Mouse (Mus musculus) erythroblast, embryonic 14.5 days (primary cell): ENCODE results near the gene Runx2. TPM values are rescaled to one million over a fixed set of nuclear protein-coding genes. Genes with fewer than 3 reads are reported as not detected.

Experiments used
- H3K27me3 ChIP-seq: 2 replicates; pipeline ENCODE4 v1.6.1; 2012; ENCODE audit warnings: inconsistent platforms; ENCODE audit not compliant: control insufficient read depth
- H3K36me3 ChIP-seq: 2 replicates; pipeline ENCODE4 v1.6.1; 2012; ENCODE audit warnings: mild to moderate bottlenecking, inconsistent platforms; ENCODE audit not compliant: control insufficient read depth
- H3K4me1 ChIP-seq: 2 replicates; pipeline ENCODE4 v1.6.1; 2012; ENCODE audit warnings: inconsistent platforms; ENCODE audit not compliant: control insufficient read depth
- H3K4me3 ChIP-seq: replicated peaks from 2 replicates; pipeline ENCODE3; 2012; ENCODE audit warnings: moderate library complexity, mild to moderate bottlenecking, inconsistent platforms
- H3K9me3 ChIP-seq: 2 replicates; pipeline ENCODE4 v1.6.1; 2012; ENCODE audit warnings: low read length, inconsistent platforms, mixed read lengths; ENCODE audit not compliant: control insufficient read depth
- GATA1 ChIP-seq: IDR thresholded peaks from 2 replicates; pipeline ENCODE4 v1.6.1; 2012; ENCODE audit warnings: low read length, inconsistent platforms, mixed read lengths
- TAL1 ChIP-seq: IDR thresholded peaks from 3 replicates; pipeline ENCODE4 v1.6.1; 2012; ENCODE audit warnings: low read length, inconsistent platforms, mixed read lengths
- polyA plus RNA-seq: library from polyadenylated mRNA; stranded (reverse); fragments of >175 nt; gene quantifications from 2 replicates; pipeline ENCODE4 v1.2.3, GENCODE M21; 2012

Runx2 gene
- polyA plus RNA-seq, 1 experiment, result 0.05 TPM

DNA sequence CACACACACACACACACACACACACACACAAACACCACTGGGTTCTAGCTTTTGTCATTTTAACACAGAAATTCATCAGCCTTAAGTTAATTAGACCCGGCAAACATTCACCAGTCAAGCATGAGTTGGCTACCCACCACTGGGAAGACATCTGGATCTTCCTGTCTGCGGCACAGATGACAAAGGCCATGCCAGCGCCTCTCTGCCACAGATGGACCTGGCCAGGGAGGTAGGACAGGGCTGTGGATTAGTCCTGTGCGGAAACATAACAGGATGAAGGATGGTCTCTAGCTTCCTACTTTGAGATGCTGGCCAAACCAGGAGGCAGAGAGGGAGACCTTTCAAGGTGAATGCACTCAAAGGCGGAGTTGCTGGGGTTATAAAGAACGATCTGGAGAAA, 325.3 kb downstream of the Runx2 start:
- no peaks in the 10 kb centered on the region for H3K4me1 ChIP-seq
- TF ChIP-seq GATA1, result no peak
- TF ChIP-seq TAL1, result no peak
- H3K27me3 ChIP-seq, result no peaks in the 10 kb centered on the region
- H3K9me3 ChIP-seq, result no peaks in the 10 kb centered on the region
- no peak overlapping the region for H3K4me3 ChIP-seq
- H3K36me3 ChIP-seq, result no peaks in the 10 kb centered on the region

DNA sequence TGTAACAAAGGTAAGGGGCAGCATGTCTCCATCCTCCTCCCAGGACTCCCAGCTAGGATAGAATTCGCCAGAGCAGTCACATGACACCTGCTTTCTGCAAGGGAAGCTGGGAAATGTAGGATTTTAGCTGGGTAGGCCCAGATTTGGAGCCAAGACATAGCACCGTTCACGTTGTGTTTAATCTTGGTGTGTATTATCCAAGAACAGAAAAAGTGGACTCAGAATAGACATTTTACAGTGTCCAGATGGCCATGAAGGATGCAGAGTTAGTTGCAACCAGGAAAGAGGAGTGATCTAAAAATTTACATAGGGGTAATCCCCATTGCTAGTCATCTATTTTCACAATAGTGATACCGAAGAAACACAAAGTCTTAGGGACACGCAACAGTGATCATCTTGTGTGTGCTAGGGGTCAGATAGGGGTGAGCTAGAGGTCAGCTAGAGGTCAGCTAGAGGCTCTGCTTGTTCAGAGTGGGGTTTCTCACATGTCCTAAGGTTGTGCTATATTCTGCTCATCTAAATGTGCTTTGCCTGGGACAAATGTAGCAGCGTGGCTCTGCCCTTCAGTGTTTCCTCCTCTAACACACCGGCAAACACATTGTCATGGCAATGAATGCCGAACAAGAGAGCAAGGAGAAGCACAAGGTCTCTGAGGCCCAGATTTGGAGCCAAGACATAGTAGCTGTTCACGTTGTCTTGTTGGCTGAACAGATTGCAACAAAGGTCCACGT, 326.9 kb downstream of the Runx2 start:
- TF ChIP-seq GATA1, result no peak
- TF ChIP-seq TAL1, result no peak
- H3K36me3 ChIP-seq, result no peaks in the 10 kb centered on the region
- H3K9me3 ChIP-seq, result no peaks in the 10 kb centered on the region
- H3K4me3 ChIP-seq, result no peak overlapping the region
- H3K27me3 ChIP-seq, result no peaks in the 10 kb centered on the region
- H3K4me1 ChIP-seq, result no peaks in the 10 kb centered on the region

DNA sequence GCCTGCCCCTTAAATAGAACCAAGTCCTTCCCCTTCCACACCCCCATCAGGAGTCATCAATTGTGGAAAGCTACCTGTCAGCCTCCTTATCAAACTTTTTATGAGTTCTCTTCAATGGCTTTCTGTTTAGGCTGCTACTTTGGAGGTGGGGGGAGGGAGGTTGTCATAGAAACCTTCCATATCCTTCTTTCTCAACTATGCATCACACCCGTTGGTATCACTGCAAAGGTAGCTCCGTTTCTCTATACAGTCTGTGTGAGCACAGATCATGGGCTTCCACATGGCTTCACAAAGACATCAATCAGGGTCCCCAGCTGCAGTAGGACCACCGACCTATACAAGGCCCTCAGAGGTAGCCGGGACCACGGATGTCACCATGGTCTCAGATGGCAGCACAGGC, 329.3 kb downstream of the Runx2 start:
- H3K4me3 ChIP-seq, result no peak overlapping the region
- TF ChIP-seq GATA1 (no peak), TAL1 (no peak)
- H3K36me3 ChIP-seq, result no peaks in the 10 kb centered on the region
- H3K4me1 ChIP-seq, result no peaks in the 10 kb centered on the region
- no peaks in the 10 kb centered on the region for H3K27me3 ChIP-seq
- H3K9me3 ChIP-seq, result no peaks in the 10 kb centered on the region

DNA sequence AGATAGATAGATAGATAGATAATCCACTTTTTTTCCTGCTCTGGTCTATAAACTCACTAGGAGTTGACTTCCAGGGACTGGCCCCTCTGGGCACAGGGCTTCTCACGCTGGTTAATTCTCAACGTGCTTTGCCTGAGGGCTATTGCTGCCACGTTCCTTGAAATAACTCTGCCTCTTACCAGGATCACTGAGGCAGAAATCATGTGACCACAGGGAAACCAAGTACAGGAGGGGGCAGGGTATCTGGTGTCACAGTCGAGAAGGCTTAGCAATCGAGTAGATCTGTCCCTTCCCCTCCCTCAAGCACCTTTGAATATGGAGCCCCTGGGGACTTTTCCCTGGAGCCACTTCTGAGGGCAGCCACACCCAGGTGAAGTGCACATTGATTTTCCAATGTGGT, 334.7 kb downstream of the Runx2 start:
- no peak for TF ChIP-seq TAL1
- no peak for TF ChIP-seq GATA1
- H3K36me3 ChIP-seq, result no peaks in the 10 kb centered on the region
- H3K27me3 ChIP-seq, result no peaks in the 10 kb centered on the region
- H3K9me3 ChIP-seq, result no peaks in the 10 kb centered on the region
- H3K4me3 ChIP-seq, result no peak overlapping the region
- H3K4me1 ChIP-seq, result no peaks in the 10 kb centered on the region

DNA sequence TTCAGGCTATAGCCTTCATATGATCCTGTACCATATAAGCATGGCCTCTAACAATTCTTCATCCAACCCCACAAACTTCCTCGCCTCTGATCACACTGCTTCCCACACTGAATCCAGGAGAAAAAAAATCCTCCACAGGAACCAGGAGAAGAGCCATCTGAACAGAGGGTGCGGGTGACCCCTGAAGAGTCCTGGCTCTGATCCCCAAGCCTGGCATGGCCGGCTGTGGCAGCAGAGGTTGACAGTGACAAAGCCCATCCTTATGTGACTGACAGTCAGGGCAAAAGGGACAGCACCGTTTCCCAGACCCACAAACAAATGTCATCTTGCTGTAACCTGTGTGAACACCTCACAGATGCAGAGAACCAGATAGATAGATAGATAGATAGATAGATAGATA, 335.1 kb downstream of the Runx2 start:
- no peaks in the 10 kb centered on the region for H3K4me1 ChIP-seq
- no peaks in the 10 kb centered on the region for H3K27me3 ChIP-seq
- TF ChIP-seq TAL1 (no peak), GATA1 (no peak)
- H3K9me3 ChIP-seq, result no peaks in the 10 kb centered on the region
- no peaks in the 10 kb centered on the region for H3K36me3 ChIP-seq
- H3K4me3 ChIP-seq, result no peak overlapping the region

DNA sequence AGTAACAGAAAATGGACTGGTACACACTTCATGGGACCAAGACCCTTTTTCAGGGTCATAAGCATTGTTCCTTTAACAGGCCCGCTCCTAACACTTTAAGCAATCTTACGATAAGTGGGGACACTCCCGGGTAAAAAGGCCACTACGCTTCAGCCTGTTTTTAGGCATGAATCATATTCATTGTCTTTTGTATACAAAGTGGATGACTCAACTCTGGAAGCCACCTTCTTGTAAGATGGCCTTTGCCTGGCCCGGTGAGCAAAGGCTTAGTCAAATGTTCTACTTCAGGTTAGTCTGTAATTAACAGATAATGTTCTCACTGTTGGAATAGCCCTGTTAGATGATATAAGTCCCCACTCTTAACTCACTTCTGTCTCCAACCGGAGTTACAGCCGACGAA, 338.7 kb downstream of the Runx2 start:
- Histone ChIP-seq H3K9me3 (no peaks in the 10 kb centered on the region), H3K4me3 (no peak overlapping the region), H3K27me3 (no peaks in the 10 kb centered on the region), H3K4me1 (no peaks in the 10 kb centered on the region), H3K36me3 (no peaks in the 10 kb centered on the region)
- TF ChIP-seq TAL1, result no peak
- no peak for TF ChIP-seq GATA1

DNA sequence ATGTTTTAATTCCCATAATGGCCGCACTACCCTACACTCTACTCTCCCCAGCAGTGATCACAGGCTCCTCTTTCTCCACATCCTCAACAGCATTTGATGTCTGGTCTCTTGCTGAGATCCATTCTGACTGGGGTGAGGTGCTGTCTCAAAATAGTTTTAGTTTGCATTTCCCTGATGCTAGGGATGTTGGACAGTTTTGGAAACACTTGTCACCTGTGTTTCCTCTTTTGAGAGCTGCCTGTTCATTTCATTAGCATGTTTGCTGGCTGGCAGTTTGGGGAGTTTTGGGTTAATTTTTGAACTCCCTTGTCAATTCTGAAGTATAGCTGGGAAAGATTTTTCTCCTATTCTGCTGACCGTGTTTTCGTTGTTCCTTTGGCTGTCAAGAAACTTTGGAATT, 340.3 kb downstream of the Runx2 start:
- H3K4me1 ChIP-seq, result no peaks in the 10 kb centered on the region
- H3K36me3 ChIP-seq, result no peaks in the 10 kb centered on the region
- H3K27me3 ChIP-seq, result no peaks in the 10 kb centered on the region
- no peaks in the 10 kb centered on the region for H3K9me3 ChIP-seq
- TF ChIP-seq GATA1, result no peak
- TF ChIP-seq TAL1, result no peak
- no peak overlapping the region for H3K4me3 ChIP-seq

- TF ChIP-seq TAL1 (no peak), GATA1 (no peak)
- H3K4me1 ChIP-seq, result no peaks in the 10 kb centered on the region
- H3K27me3 ChIP-seq, result no peaks in the 10 kb centered on the region
- H3K9me3 ChIP-seq, result no peaks in the 10 kb centered on the region
- H3K4me3 ChIP-seq, result no peak overlapping the region
- no peaks in the 10 kb centered on the region for H3K36me3 ChIP-seq
Observed at GRCm38 (mm10) chr17:44472695-44473094, 341.9 kb downstream of the Runx2 start.

DNA sequence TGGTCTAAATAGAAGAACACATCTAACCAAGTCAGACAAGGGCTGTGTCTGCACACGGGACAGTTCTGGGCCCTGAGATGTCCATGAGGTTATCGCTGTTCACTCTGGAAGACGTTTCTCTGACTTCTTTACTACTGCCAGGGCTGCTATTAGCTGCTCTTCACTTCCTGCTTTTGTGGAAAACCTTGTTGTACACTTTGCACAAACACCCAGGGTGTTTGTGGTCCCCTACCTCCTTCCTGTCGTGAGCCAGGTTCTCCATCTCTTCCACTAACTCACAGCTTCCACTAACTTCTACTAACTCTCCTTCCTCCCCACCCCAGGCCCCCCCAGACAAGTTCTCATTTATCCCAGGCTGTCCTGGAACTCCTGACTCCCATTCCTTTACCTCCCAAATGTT, 350.9 kb downstream of the Runx2 start:
- Histone ChIP-seq H3K27me3 (no peaks in the 10 kb centered on the region), H3K9me3 (no peaks in the 10 kb centered on the region), H3K4me1 (no peaks in the 10 kb centered on the region), H3K4me3 (no peak overlapping the region), H3K36me3 (no peaks in the 10 kb centered on the region)
- no peak for TF ChIP-seq TAL1
- TF ChIP-seq GATA1, result no peak

GRCm38 (mm10) chr17:44460156-44460555, 354.4 kb downstream of the Runx2 start:
- Histone ChIP-seq H3K27me3 (no peaks in the 10 kb centered on the region), H3K4me3 (no peak overlapping the region), H3K4me1 (no peaks in the 10 kb centered on the region), H3K9me3 (no peaks in the 10 kb centered on the region), H3K36me3 (no peaks in the 10 kb centered on the region)
- no peak for TF ChIP-seq GATA1
- no peak for TF ChIP-seq TAL1
